8 mouse cellular contexts compared by ENCODE assay signal in genomic region chr5:146963937-146964278, GRCm38 (mm10). TPM values are rescaled to one million over a fixed set of nuclear protein-coding genes. Genes with fewer than 3 reads are reported as not detected.
A peak's percentile ranks its signal among the peaks of the same experiment; 100 is the strongest.
DNase-seq lines count a peak whose midpoint lies in the region; ATAC-seq and TF ChIP-seq lines count a peak whose summit lies in the region.

No protein-coding gene starts in this region.

- no peaks in the 10 kb centered on the region for H3K4me1 ChIP-seq in ES-Bruce4 (ENCODE audit: control insufficient read depth, insufficient read depth, low read length)
- H3K4me1 ChIP-seq in heart, postnatal 0 days (ENCODE audit: control insufficient read depth, insufficient read depth) = 0 out of 2 replicates have a peak, but pooled peaks cover 4% of the 10 kb centered on the region

- intact Hi-C loops in gastrocnemius, adult 2 months (cut with DNase I) = loop anchor here (2.0 to 5.0 kb wide), 2 partner anchors 15 to 113 kb away; partner anchors contain the start of genes Gtf3a, Lnx2 and Polr1d

- peak overlapping the region; percentile 92 for H3K4me2 ChIP-seq in heart, postnatal 0 days (ENCODE audit: low read depth, low read length)

- no peak for DNase-seq in gastrocnemius, adult 2 months
- DNase-seq in gastrocnemius, postnatal 25 days = no peak
- no peak for DNase-seq in heart, postnatal 0 days (ENCODE audit: low spot score)
- DNase-seq in right cerebral cortex, postnatal 25 days = no peak
- DNase-seq in thymus, postnatal 10 days (ENCODE audit: low spot score in 2 of 2) = no peak
- DNase-seq in gastrocnemius, postnatal 10 days = no peak

- H3K9ac ChIP-seq in ES-Bruce4 (ENCODE audit: low read depth, poor library complexity, severe bottlenecking) = peak overlapping the region; percentile 64
- peak overlapping the region; percentile 83 for H3K9ac ChIP-seq in heart, postnatal 0 days (replicated peaks; ENCODE audit: low read depth, low read length)

- peak overlapping the region; percentile 93 for H3K27ac ChIP-seq in gastrocnemius, adult 2 months
- H3K27ac ChIP-seq in ES-Bruce4 (ENCODE audit: insufficient read depth, low read length) = no peak overlapping the region
- H3K27ac ChIP-seq in heart, postnatal 0 days (ENCODE audit: low read depth) = no peak overlapping the region

- peak; percentile 24; the same call in 1 of the 2 replicates for ATAC-seq in heart, postnatal 0 days (ENCODE audit: insufficient read depth, low read depth)
- peak; percentile 11 for ATAC-seq in megakaryocyte, adult 5-6 weeks (ENCODE audit: poor library complexity, severe bottlenecking)

- no peaks in the 10 kb centered on the region for H3K9me3 ChIP-seq in ES-Bruce4 (replicated peaks; ENCODE audit: control insufficient read depth, insufficient read depth, low read length, poor library complexity, severe bottlenecking)
- no peaks in the 10 kb centered on the region for H3K9me3 ChIP-seq in heart, postnatal 0 days (replicated peaks; ENCODE audit: control insufficient read depth, low read length)

- WGBS in heart, postnatal 0 days = 50% methylated on average over 8 of the region's 8 CpGs

- peak overlapping the region; percentile 95 for H3K4me3 ChIP-seq in gastrocnemius, adult 2 months
- peak overlapping the region; percentile 30; the same call in 1 of the 2 replicates for H3K4me3 ChIP-seq in ES-Bruce4 (ENCODE audit: low read depth, low read length)
- H3K4me3 ChIP-seq in heart, postnatal 0 days (ENCODE audit: low read depth, low read length) = peak overlapping the region; percentile 91

- no peaks in the 10 kb centered on the region for H3K27me3 ChIP-seq in ES-Bruce4 (ENCODE audit: control insufficient read depth, insufficient read depth, low read length, poor library complexity, severe bottlenecking)
- no peaks in the 10 kb centered on the region for H3K27me3 ChIP-seq in heart, postnatal 0 days (ENCODE audit: control insufficient read depth, insufficient read depth, low read length)

- TF ChIP-seq POLR2A in ES-Bruce4 (IDR thresholded peaks at IDR 0.05; ENCODE audit: insufficient read depth, low read length) = no peak

- no peak for TF ChIP-seq CTCF in gastrocnemius, adult 2 months (IDR thresholded peaks at IDR 0.05)
- TF ChIP-seq CTCF in ES-Bruce4 (IDR thresholded peaks at IDR 0.05; ENCODE audit: low read depth, low read length) = no peak
- TF ChIP-seq CTCF in heart, postnatal 0 days (IDR thresholded peaks at IDR 0.05; ENCODE audit: low read depth) = no peak

- TF ChIP-seq EP300 in ES-Bruce4 (IDR thresholded peaks at IDR 0.05; ENCODE audit: insufficient read depth, low read depth, low read length) = no peak
- TF ChIP-seq EP300 in heart, postnatal 0 days (IDR thresholded peaks at IDR 0.05; ENCODE audit: low read depth) = no peak

- H3K36me3 ChIP-seq in ES-Bruce4 (ENCODE audit: control insufficient read depth, insufficient read depth, low read length, poor library complexity, severe bottlenecking) = 0 out of 2 replicates have a peak, but pooled peaks cover 1% of the 10 kb centered on the region
- peaks cover 8% of the 10 kb centered on the region; the same call in 1 of the 2 replicates for H3K36me3 ChIP-seq in heart, postnatal 0 days (replicated peaks; ENCODE audit: control insufficient read depth, insufficient read depth, low read length)

RNA-seq across cellular contexts. Expression of gene Mtif3, which starts 0.3 kb away (rescaled TPM):
- total RNA-seq in gastrocnemius, adult 2 months (2021) = 10 to 100 TPM; 23.0 to 25.9 TPM
- 10 to 100 TPM; 20.2 to 20.8 TPM for total RNA-seq in gastrocnemius, postnatal 25 days (2021)
- 14.7 and 16.5 TPM in 2 replicates for polyA plus RNA-seq in ES-Bruce4 (2011; ENCODE audit: insufficient read depth, insufficient read length, low read depth, missing spikeins)
- total RNA-seq in heart, postnatal 0 days (2014; rRNA removed; ENCODE audit: low replicate concordance) = 4.2 and 4.3 TPM in 2 replicates
- 21.2 and 26.6 TPM in 2 replicates for polyA plus RNA-seq in heart, postnatal 0 days (2015; fragmentation: Nextera tagmentation; extraction: Ambion mirVana)
- total RNA-seq in megakaryocyte, adult 5-6 weeks (2015) = 7.1 and 8.9 TPM in 2 replicates
- total RNA-seq in megakaryocyte, adult 5-6 weeks (2017) = 30.7 and 37.1 TPM in 2 replicates
- total RNA-seq in gastrocnemius, postnatal 10 days (2021) = 10 to 100 TPM; 21.8 to 27.5 TPM

RNA-seq across cellular contexts. Expression of gene Gtf3a, which starts 15.5 kb away (rescaled TPM):
- total RNA-seq in gastrocnemius, adult 2 months (2021) = 10 to 100 TPM; 25.7 to 31.9 TPM
- 10 to 100 TPM; 23.6 to 25.3 TPM for total RNA-seq in gastrocnemius, postnatal 25 days (2021)
- 75.9 and 80.6 TPM in 2 replicates for polyA plus RNA-seq in ES-Bruce4 (2011; ENCODE audit: insufficient read depth, insufficient read length, low read depth, missing spikeins)
- 41.8 and 52.4 TPM in 2 replicates for total RNA-seq in heart, postnatal 0 days (2014; rRNA removed; ENCODE audit: low replicate concordance)
- polyA plus RNA-seq in heart, postnatal 0 days (2015; fragmentation: Nextera tagmentation; extraction: Ambion mirVana) = 57.4 and 57.6 TPM in 2 replicates
- total RNA-seq in megakaryocyte, adult 5-6 weeks (2015) = 67.9 and 73.6 TPM in 2 replicates
- 93.2 and 95.0 TPM in 2 replicates for total RNA-seq in megakaryocyte, adult 5-6 weeks (2017)
- total RNA-seq in gastrocnemius, postnatal 10 days (2021) = 10 to 100 TPM; 31.7 to 33.3 TPM

Comparison
In these comparisons a context has a peak if more than half of its experiments do, and no peak if none do; other contexts are left out.
1. H3K4me3 ChIP-seq: peak in every context shown above with its lines; median percentile 95 in gastrocnemius, adult 2 months; 91 in heart, postnatal 0 days; 30 in ES-Bruce4.